ENCODE assay signal across 8 mouse cellular contexts in genomic region chr11:115187224-115187639, GRCm38 (mm10). TPM values are rescaled to one million over a fixed set of nuclear protein-coding genes. Genes with fewer than 3 reads are reported as not detected.
DNase-seq lines count a peak whose midpoint lies in the region; ATAC-seq and TF ChIP-seq lines count a peak whose summit lies in the region.

Tmem104 (plus strand) TSS chr11:115187487.

- peaks cover 13% of the 10 kb centered on the region for H3K36me3 ChIP-seq in embryonic facial prominence, embryonic 13.5 days
- no peaks in the 10 kb centered on the region for H3K36me3 ChIP-seq in kidney, adult 2 months (ENCODE audit: control insufficient read depth, insufficient read depth, low read length)
- peaks cover 26% of the 10 kb centered on the region for H3K36me3 ChIP-seq in limb, embryonic 13.5 days
- peaks cover 8% of the 10 kb centered on the region; the same call in 1 of the 2 replicates for H3K36me3 ChIP-seq in midbrain, embryonic 16.5 days (ENCODE audit: control insufficient read depth, insufficient read depth, low read length)

- H3K4me1 ChIP-seq in embryonic facial prominence, embryonic 13.5 days = peaks cover 17% of the 10 kb centered on the region
- H3K4me1 ChIP-seq in kidney, adult 2 months (ENCODE audit: control insufficient read depth, insufficient read depth, low read length) = peaks cover 9% of the 10 kb centered on the region
- peaks cover 16% of the 10 kb centered on the region for H3K4me1 ChIP-seq in limb, embryonic 13.5 days
- H3K4me1 ChIP-seq in midbrain, embryonic 16.5 days (ENCODE audit: control insufficient read depth, insufficient read depth, low read length) = peaks cover 18% of the 10 kb centered on the region

- H3K27me3 ChIP-seq in embryonic facial prominence, embryonic 13.5 days = no peaks in the 10 kb centered on the region; the same call in 1 of the 2 replicates
- no peaks in the 10 kb centered on the region for H3K27me3 ChIP-seq in kidney, adult 2 months (replicated peaks; ENCODE audit: control insufficient read depth, insufficient read depth, low read length)
- no peaks in the 10 kb centered on the region for H3K27me3 ChIP-seq in limb, embryonic 13.5 days
- H3K27me3 ChIP-seq in midbrain, embryonic 16.5 days (ENCODE audit: control insufficient read depth, insufficient read depth, low read depth, low read length) = no peaks in the 10 kb centered on the region

- H3K4me2 ChIP-seq in embryonic facial prominence, embryonic 13.5 days = peak within 1 kb of the TSS; percentile 92
- H3K4me2 ChIP-seq in limb, embryonic 13.5 days (replicated peaks) = peak within 1 kb of the TSS; percentile 87
- peak within 1 kb of the TSS; percentile 74 for H3K4me2 ChIP-seq in midbrain, embryonic 16.5 days (ENCODE audit: low read length)

- peak within 1 kb of the TSS; percentile 80 for H3K9ac ChIP-seq in embryonic facial prominence, embryonic 13.5 days
- peak within 1 kb of the TSS; percentile 72 for H3K9ac ChIP-seq in limb, embryonic 13.5 days
- H3K9ac ChIP-seq in midbrain, embryonic 16.5 days (ENCODE audit: low read depth, low read length) = peak within 1 kb of the TSS; percentile 84

- DNase-seq in 3134 (ENCODE audit: extremely low read depth, insufficient read length, low spot score) = peak; percentile 98
- peak; percentile 100 for DNase-seq in adrenal gland, postnatal 36 days
- peak; percentile 99 for DNase-seq in heart, adult 18-20 months
- DNase-seq in kidney, adult 2 months = peak; percentile 99
- DNase-seq in spleen, postnatal 10 days (ENCODE audit: low spot score in 2 of 2) = peak; percentile 91 to 98

- H3K4me3 ChIP-seq in embryonic facial prominence, embryonic 13.5 days = peak within 1 kb of the TSS; percentile 62
- peak within 1 kb of the TSS; percentile 86 for H3K4me3 ChIP-seq in kidney, adult 2 months (ENCODE audit: insufficient read depth, low read depth, low read length)
- H3K4me3 ChIP-seq in limb, embryonic 13.5 days = peak within 1 kb of the TSS; percentile 57
- peak within 1 kb of the TSS; percentile 68 for H3K4me3 ChIP-seq in midbrain, embryonic 16.5 days (ENCODE audit: low read depth, low read length)

- WGBS in embryonic facial prominence, embryonic 13.5 days = under 1% methylated on average over 39 of the region's 39 CpGs
- WGBS in kidney, adult 2 months = under 1% methylated on average over 39 of the region's 39 CpGs
- WGBS in limb, embryonic 13.5 days = under 1% methylated on average over 39 of the region's 39 CpGs
- under 1% methylated on average over 39 of the region's 39 CpGs for WGBS in midbrain, embryonic 16.5 days

- ATAC-seq in embryonic facial prominence, embryonic 13.5 days (ENCODE audit: insufficient number of reproducible peaks, insufficient read depth, low FRiP score, low TSS enrichment, low read depth) = peak; percentile 87
- peak; percentile 93 for ATAC-seq in limb, embryonic 13.5 days (ENCODE audit: low FRiP score, low read depth)
- peak; percentile 94 for ATAC-seq in midbrain, embryonic 16.5 days

- peak within 1 kb of the TSS; percentile 48; the same call in 1 of the 2 replicates for H3K27ac ChIP-seq in embryonic facial prominence, embryonic 13.5 days
- H3K27ac ChIP-seq in kidney, adult 2 months (ENCODE audit: insufficient read depth, low read depth, low read length) = peak within 1 kb of the TSS; percentile 81
- H3K27ac ChIP-seq in limb, embryonic 13.5 days = peak within 1 kb of the TSS; percentile 76
- H3K27ac ChIP-seq in midbrain, embryonic 16.5 days (ENCODE audit: low read length) = peak within 1 kb of the TSS; percentile 80

- H3K9me3 ChIP-seq in embryonic facial prominence, embryonic 13.5 days = no peaks in the 10 kb centered on the region
- no peaks in the 10 kb centered on the region for H3K9me3 ChIP-seq in limb, embryonic 13.5 days
- H3K9me3 ChIP-seq in midbrain, embryonic 16.5 days (replicated peaks; ENCODE audit: control insufficient read depth, low read length, poor library complexity, severe bottlenecking) = no peaks in the 10 kb centered on the region

- TF ChIP-seq POLR2A in kidney, adult 2 months (IDR thresholded peaks at IDR 0.05; ENCODE audit: low read depth, low read length) = peak; percentile 41

- TF ChIP-seq CTCF in kidney, adult 2 months (conservative IDR thresholded peaks at IDR 0.05; ENCODE audit: insufficient read depth, insufficient read length, low read depth, low read length) = no peak

RNA-seq across cellular contexts. Expression of gene Tmem104, which starts in this region (rescaled TPM):
- 10 to 100 TPM; 19.9 to 23.2 TPM for total RNA-seq in adrenal gland, postnatal 36 days (2021)
- polyA plus RNA-seq in embryonic facial prominence, embryonic 13.5 days (2015; fragmentation: Nextera tagmentation; extraction: Ambion mirVana) = 11.9 and 13.9 TPM in 2 replicates
- 10 to 100 TPM; 10.9 to 12.9 TPM for total RNA-seq in heart, adult 18-20 months (2021)
- 13.0 and 14.8 TPM in 2 replicates for polyA plus RNA-seq in kidney, adult 2 months (2012; rRNA removed)
- polyA plus RNA-seq in limb, embryonic 13.5 days (2015; fragmentation: Nextera tagmentation; extraction: Ambion mirVana) = 10.9 and 11.4 TPM in 2 replicates
- polyA plus RNA-seq in midbrain, embryonic 16.5 days (2015; fragmentation: Nextera tagmentation; extraction: Ambion mirVana) = 12.5 and 14.9 TPM in 2 replicates

Comparison
In these comparisons a context has a peak if more than half of its experiments do, and no peak if none do; other contexts are left out.
1. Peak in every context shown above with its lines: DNase-seq, ATAC-seq, H3K4me3 ChIP-seq and H3K27ac ChIP-seq.